Mouse (Mus musculus) megakaryocyte, embryonic 14.5 days (primary cell): ENCODE measurements around the gene Hist2h2ac.

Experiments
- FLI1 ChIP-seq: IDR thresholded peaks from 2 replicates; pipeline ENCODE4 v1.6.1; 2012; ENCODE audit warnings: low read length, inconsistent platforms, mixed read lengths
- GATA1 ChIP-seq: IDR thresholded peaks from 3 replicates; pipeline ENCODE4 v1.6.1; 2012; ENCODE audit warnings: mixed read lengths, low read length, inconsistent platforms, borderline replicate concordance

DNA sequence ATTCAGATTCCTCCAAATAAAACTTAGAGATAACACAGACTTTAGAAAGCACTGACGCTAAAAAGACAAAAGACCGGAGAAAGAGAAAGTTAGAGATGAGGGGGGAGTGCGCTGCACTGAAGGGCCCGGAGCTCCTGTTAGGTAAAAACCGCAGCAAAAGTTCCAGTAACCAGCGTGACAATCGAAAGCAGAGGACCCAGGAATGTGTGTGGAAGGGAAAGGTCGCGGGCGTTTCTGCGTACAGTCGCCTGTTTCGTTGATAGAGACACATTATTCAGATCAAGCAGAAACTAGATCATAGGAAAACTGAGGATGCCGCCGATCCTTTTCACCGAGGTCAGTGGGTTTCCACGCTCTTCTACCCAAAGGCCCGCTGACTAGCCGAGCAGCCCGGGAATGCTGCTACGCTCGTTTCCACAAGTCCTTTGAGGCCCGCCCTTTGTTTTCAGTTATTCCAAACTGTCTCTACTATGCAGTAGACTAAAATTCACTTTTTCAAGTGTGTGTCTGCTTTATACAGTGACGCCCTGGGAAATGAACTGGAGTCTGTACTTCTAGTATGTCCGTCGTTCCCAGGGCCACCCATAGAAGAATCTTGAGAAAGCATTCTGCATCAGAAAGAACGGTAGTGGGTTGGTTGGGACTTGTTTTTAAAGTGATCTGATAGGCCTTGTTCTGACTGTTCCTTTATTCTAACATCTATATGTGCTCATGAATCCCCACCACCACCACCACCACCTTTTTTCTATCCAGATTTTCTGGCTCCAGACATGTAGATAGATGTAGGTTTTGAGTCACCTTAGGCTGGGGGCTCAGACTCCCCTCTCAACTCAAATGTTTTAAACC, 43.1 kb upstream of the Hist2h2ac start:
- TF ChIP-seq GATA1 (no peak), FLI1 (no peak)
